Mouse (Mus musculus) MEL (cell line): ENCODE measurements around the gene Kcnk13.

Experiments
- E2F4 ChIP-seq: IDR thresholded peaks from 2 replicates; pipeline ENCODE4 v1.6.1; 2011; ENCODE audit warnings: low read depth, low read length, improper control_type of control experiment, borderline replicate concordance
- EP300 ChIP-seq, 2 experiments: IDR thresholded peaks; 2 replicates each; pipeline ENCODE4 v1.6.1; 2011; ENCODE audit warnings: improper control_type of control experiment in 2 of 2, low read length in 2 of 2, low read depth in 1 of 2, mild to moderate bottlenecking in 1 of 2
- GABPA ChIP-seq: IDR thresholded peaks from 2 replicates; pipeline ENCODE4 v1.6.1; 2012; ENCODE audit warnings: low read depth, mild to moderate bottlenecking, inconsistent platforms, low read length, improper control_type of control experiment, moderate library complexity
- MAFK ChIP-seq: IDR thresholded peaks from 2 replicates; pipeline ENCODE4 v1.6.1; 2011; ENCODE audit warnings: low read depth, mild to moderate bottlenecking, low read length, improper control_type of control experiment, borderline replicate concordance
- MYB ChIP-seq: IDR thresholded peaks from 2 replicates; pipeline ENCODE4 v1.6.1; 2011; ENCODE audit warnings: mild to moderate bottlenecking, low read depth, low read length, improper control_type of control experiment
- POLR2A ChIP-seq, 2 experiments: IDR thresholded peaks; 2 replicates each; pipeline ENCODE4 v1.6.1; 2011 to 2012; ENCODE audit warnings: low read length in 2 of 2, mild to moderate bottlenecking in 2 of 2, control low read depth in 1 of 2, improper control_type of control experiment in 1 of 2, low read depth in 1 of 2, moderate library complexity in 1 of 2; ENCODE audit not compliant: control insufficient read depth in 1 of 2, insufficient read depth in 1 of 2, poor library complexity in 1 of 2
- SIN3A ChIP-seq: IDR thresholded peaks from 2 replicates; pipeline ENCODE4 v1.6.1; 2012; ENCODE audit warnings: low read length, improper control_type of control experiment, inconsistent platforms
- TAL1 ChIP-seq: IDR thresholded peaks from 2 replicates; pipeline ENCODE4 v1.6.1; 2012; ENCODE audit warnings: mild to moderate bottlenecking, inconsistent platforms, low read length, moderate library complexity, mixed read lengths

DNA sequence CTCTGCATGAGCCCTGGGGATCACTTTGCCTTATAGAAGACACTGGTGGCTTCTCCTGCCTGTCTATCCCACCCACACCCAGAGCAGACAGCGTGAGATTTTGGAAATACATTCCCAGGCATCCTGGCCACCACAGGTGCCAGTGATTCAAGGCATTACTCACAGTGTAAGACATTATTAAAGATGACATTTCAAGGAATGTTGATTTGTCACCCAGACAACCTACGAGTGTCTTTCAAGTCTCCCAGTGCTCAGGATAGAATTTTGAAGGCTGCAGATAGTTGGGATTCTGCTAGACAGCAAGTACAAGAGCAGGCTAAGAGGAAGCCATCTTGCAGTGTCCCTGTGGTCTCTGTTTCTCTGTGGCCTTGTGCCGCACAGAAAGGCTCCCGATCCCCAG is 32.1 kb upstream of the Kcnk13 start:
- no peak for TF ChIP-seq MAFK
- TF ChIP-seq SIN3A, result no peak
- no peak for TF ChIP-seq E2F4
- no peak for TF ChIP-seq EP300 (IDR thresholded peaks at IDR 0.05; ENCODE audit: low read depth in 1 of 2, low read length in 2 of 2)
- no peak for TF ChIP-seq TAL1
- TF ChIP-seq MYB, result no peak
- TF ChIP-seq GABPA, result no peak
- no peak for TF ChIP-seq POLR2A (IDR thresholded peaks at IDR 0.05; ENCODE audit: control insufficient read depth in 1 of 2, insufficient read depth in 1 of 2, low read depth in 1 of 2, low read length in 2 of 2, poor library complexity in 1 of 2)
